ENCODE assay signal across 34 mouse cellular contexts in the genomic region with DNA sequence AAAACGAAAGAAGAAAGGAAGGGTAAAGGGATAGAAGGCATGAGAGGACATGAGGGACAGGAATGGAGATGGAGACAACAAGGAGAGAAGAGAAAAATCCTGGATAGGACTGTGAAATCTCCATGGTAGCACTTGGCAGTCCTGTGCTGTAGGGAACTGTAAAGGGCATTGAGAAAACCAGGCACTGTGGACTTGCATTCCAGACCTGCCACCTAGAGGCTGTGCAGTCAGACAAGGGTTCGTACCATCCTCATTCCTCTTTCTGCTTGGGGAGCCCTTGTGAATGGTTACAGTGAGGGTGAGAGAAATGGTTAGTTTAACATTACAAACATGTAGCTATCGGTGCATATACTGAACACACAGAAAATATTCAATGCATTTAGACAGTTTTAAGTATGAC.
DNase-seq lines count a peak whose midpoint lies in the region; ATAC-seq and TF ChIP-seq lines count a peak whose summit lies in the region.
"Had no signal": no experiment of that assay in that cellular context is flagged by ENCODE, and none has a peak within 500 bp of the region (broad histone marks: within the 10 kb centered on the region; RNA-seq: fewer than 3 reads in every experiment).

No protein-coding gene starts in this region.

- no peak overlapping the region for H3K27ac ChIP-seq in embryonic facial prominence, embryonic 11.5 days (replicated peaks; ENCODE audit: low read depth, low read length)
- no peak overlapping the region for H3K27ac ChIP-seq in embryonic facial prominence, embryonic 10.5 days (replicated peaks)
- H3K27ac ChIP-seq in hindbrain, postnatal 0 days, result no peak overlapping the region
- H3K27ac ChIP-seq in hindbrain, embryonic 10.5 days, result no peak overlapping the region
- H3K27ac ChIP-seq: embryonic facial prominence, embryonic 15.5 days; gastrocnemius, adult 2 months; heart, adult 2 months; hindbrain, embryonic 14.5 days; kidney, embryonic 15.5 days; limb, embryonic 10.5 days; limb, embryonic 15.5 days; liver, embryonic 13.5 days; neural tube, embryonic 12.5 days had no signal

- no peaks in the 10 kb centered on the region for H3K9me3 ChIP-seq in embryonic facial prominence, embryonic 11.5 days (replicated peaks; ENCODE audit: control insufficient read depth, low read length)
- no peaks in the 10 kb centered on the region for H3K9me3 ChIP-seq in embryonic facial prominence, embryonic 10.5 days
- H3K9me3 ChIP-seq in hindbrain, postnatal 0 days (ENCODE audit: low read length), result no peaks in the 10 kb centered on the region
- no peaks in the 10 kb centered on the region for H3K9me3 ChIP-seq in hindbrain, embryonic 10.5 days
- H3K9me3 ChIP-seq: embryonic facial prominence, embryonic 15.5 days; heart, embryonic 12.5 days; kidney, embryonic 15.5 days; limb, embryonic 10.5 days; limb, embryonic 15.5 days; liver, embryonic 13.5 days; neural tube, embryonic 12.5 days had no signal

- WGBS in embryonic facial prominence, embryonic 11.5 days, result 82% methylated on average over 3 of the region's 3 CpGs
- WGBS in embryonic facial prominence, embryonic 10.5 days, result 84% methylated on average over 3 of the region's 3 CpGs
- 51% methylated on average over 3 of the region's 3 CpGs for WGBS in hindbrain, postnatal 0 days
- WGBS in hindbrain, embryonic 10.5 days, result 74% methylated on average over 3 of the region's 3 CpGs

- no peak for TF ChIP-seq POLR2A in brain, embryonic 14.5 days (IDR thresholded peaks at IDR 0.05; ENCODE audit: borderline replicate concordance, extremely low read depth, insufficient read depth, insufficient read length, poor library complexity, severe bottlenecking)

- no peak overlapping the region for H3K4me2 ChIP-seq in embryonic facial prominence, embryonic 11.5 days (ENCODE audit: low read depth, low read length)
- H3K4me2 ChIP-seq in hindbrain, postnatal 0 days (ENCODE audit: low read depth, low read length), result no peak overlapping the region
- H3K4me2 ChIP-seq: embryonic facial prominence, embryonic 15.5 days; heart, embryonic 12.5 days; hindbrain, embryonic 14.5 days; kidney, embryonic 15.5 days; limb, embryonic 15.5 days; liver, embryonic 13.5 days; neural tube, embryonic 12.5 days had no signal

- no peak for ATAC-seq in embryonic facial prominence, embryonic 11.5 days (replicated peaks; ENCODE audit: insufficient number of reproducible peaks, low FRiP score, low TSS enrichment, low read depth)
- no peak for ATAC-seq in hindbrain, postnatal 0 days
- ATAC-seq: inflammation-experienced regulatory T-cells, adult 6 months; lung, postnatal 0 days; midbrain, embryonic 16.5 days had no signal

- no peaks in the 10 kb centered on the region for H3K27me3 ChIP-seq in embryonic facial prominence, embryonic 11.5 days (ENCODE audit: control insufficient read depth, insufficient read depth, low read length)
- H3K27me3 ChIP-seq in embryonic facial prominence, embryonic 10.5 days (replicated peaks; ENCODE audit: low read depth, poor library complexity, severe bottlenecking), result no peaks in the 10 kb centered on the region
- H3K27me3 ChIP-seq in hindbrain, postnatal 0 days (ENCODE audit: insufficient read depth, low read length), result no peaks in the 10 kb centered on the region
- H3K27me3 ChIP-seq in hindbrain, embryonic 10.5 days (ENCODE audit: insufficient read depth, poor library complexity, severe bottlenecking), result no peaks in the 10 kb centered on the region
- H3K27me3 ChIP-seq: embryonic facial prominence, embryonic 15.5 days; heart, embryonic 12.5 days; kidney, embryonic 15.5 days; limb, embryonic 15.5 days; liver, embryonic 13.5 days; megakaryocyte, embryonic 14.5 days; neural tube, embryonic 12.5 days had no signal

- TF ChIP-seq CTCF in hindbrain, postnatal 0 days (IDR thresholded peaks at IDR 0.05; ENCODE audit: low read depth), result peak; percentile 23
- no peak; the same call in 1 of the 2 replicates for TF ChIP-seq CTCF in brain, embryonic 14.5 days (IDR thresholded peaks at IDR 0.05; ENCODE audit: borderline replicate concordance, extremely low read depth, insufficient read depth, insufficient read length)

- DNase-seq in embryonic facial prominence, embryonic 11.5 days (ENCODE audit: low spot score), result peak; percentile 3
- DNase-seq in embryonic facial prominence, embryonic 10.5 days (ENCODE audit: low spot score), result no peak
- no peak for DNase-seq in hindbrain, postnatal 0 days (ENCODE audit: low spot score)
- DNase-seq in hindbrain, embryonic 10.5 days (ENCODE audit: low spot score), result no peak
- peak; percentile 18 for DNase-seq in NIH3T3 (ENCODE audit: low read depth)
- peak; percentile 54 for DNase-seq in brain, embryonic 14.5 days (ENCODE audit: low read depth)
- no peak for DNase-seq in retina, embryonic 14.5 days (ENCODE audit: low spot score)
- DNase-seq in layer of hippocampus, adult 8-10 months (ENCODE audit: low spot score in 2 of 2), result no peak
- DNase-seq: adrenal gland, postnatal 14 days; cerebellum, adult 18-20 months; cerebellum, postnatal 14 days; gastrocnemius, adult 2 months; gastrocnemius, postnatal 36 days; heart, adult 2 months; heart, postnatal 4 days; kidney, adult 11 months; kidney, postnatal 25 days; layer of hippocampus, postnatal 36 days; liver, embryonic 13.5 days; lung, adult 18-20 months; lung, postnatal 4 days; thymus, postnatal 4 days had no signal

- no peak overlapping the region for H3K9ac ChIP-seq in embryonic facial prominence, embryonic 11.5 days (replicated peaks; ENCODE audit: low read length)
- H3K9ac ChIP-seq in hindbrain, postnatal 0 days (replicated peaks; ENCODE audit: low read length), result no peak overlapping the region
- H3K9ac ChIP-seq: embryonic facial prominence, embryonic 15.5 days; heart, embryonic 12.5 days; hindbrain, embryonic 14.5 days; kidney, embryonic 15.5 days; limb, embryonic 15.5 days; liver, embryonic 13.5 days; neural tube, embryonic 12.5 days had no signal

- H3K4me3 ChIP-seq in embryonic facial prominence, embryonic 11.5 days (ENCODE audit: low read depth, low read length), result no peak overlapping the region
- H3K4me3 ChIP-seq in embryonic facial prominence, embryonic 10.5 days, result no peak overlapping the region
- no peak overlapping the region for H3K4me3 ChIP-seq in hindbrain, postnatal 0 days (ENCODE audit: low read length)
- no peak overlapping the region for H3K4me3 ChIP-seq in hindbrain, embryonic 10.5 days
- H3K4me3 ChIP-seq: embryonic facial prominence, embryonic 15.5 days; gastrocnemius, adult 2 months; heart, adult 2 months; heart, embryonic 12.5 days; kidney, embryonic 15.5 days; limb, embryonic 10.5 days; limb, embryonic 15.5 days; liver, embryonic 13.5 days; megakaryocyte, embryonic 14.5 days; myocyte; neural tube, embryonic 12.5 days had no signal

- no peaks in the 10 kb centered on the region for H3K36me3 ChIP-seq in embryonic facial prominence, embryonic 11.5 days (replicated peaks; ENCODE audit: control insufficient read depth, insufficient read depth, low read depth, low read length)
- no peaks in the 10 kb centered on the region for H3K36me3 ChIP-seq in embryonic facial prominence, embryonic 10.5 days (replicated peaks)
- no peaks in the 10 kb centered on the region for H3K36me3 ChIP-seq in hindbrain, postnatal 0 days (ENCODE audit: insufficient read depth, low read length)
- no peaks in the 10 kb centered on the region for H3K36me3 ChIP-seq in hindbrain, embryonic 10.5 days
- H3K36me3 ChIP-seq: embryonic facial prominence, embryonic 15.5 days; heart, embryonic 12.5 days; kidney, embryonic 15.5 days; limb, embryonic 10.5 days; limb, embryonic 15.5 days; liver, embryonic 13.5 days; neural tube, embryonic 12.5 days had no signal

- no peaks in the 10 kb centered on the region for H3K4me1 ChIP-seq in embryonic facial prominence, embryonic 11.5 days (ENCODE audit: control insufficient read depth, insufficient read depth, low read length)
- H3K4me1 ChIP-seq in embryonic facial prominence, embryonic 10.5 days, result no peaks in the 10 kb centered on the region
- no peaks in the 10 kb centered on the region for H3K4me1 ChIP-seq in hindbrain, postnatal 0 days (ENCODE audit: insufficient read depth, low read length)
- no peaks in the 10 kb centered on the region for H3K4me1 ChIP-seq in hindbrain, embryonic 10.5 days (replicated peaks)
- H3K4me1 ChIP-seq: embryonic facial prominence, embryonic 15.5 days; heart, embryonic 12.5 days; kidney, embryonic 15.5 days; limb, embryonic 10.5 days; limb, embryonic 15.5 days; liver, embryonic 13.5 days; megakaryocyte, embryonic 14.5 days; neural tube, embryonic 12.5 days had no signal

Comparison
In these comparisons a context has a peak if more than half of its experiments do, and no peak if none do; other contexts are left out.
1. DNase-seq: peak in embryonic facial prominence, embryonic 11.5 days (single experiment), NIH3T3 (single experiment) and brain, embryonic 14.5 days (single experiment); none in embryonic facial prominence, embryonic 10.5 days (single experiment), hindbrain, postnatal 0 days (single experiment), hindbrain, embryonic 10.5 days (single experiment), retina, embryonic 14.5 days (single experiment) and layer of hippocampus, adult 8-10 months (0 of 2).